Mouse (Mus musculus) megakaryocyte, embryonic 14.5 days (primary cell): ENCODE measurements at regions not wholly inside any gene's neighbourhood (a gene's known extent, or its start where the extent isn't known, plus 50 kb on each side); places are given as distances from the start of the nearest gene placed in this dataset.
A peak's percentile ranks its signal among the peaks of the same experiment; 100 is the strongest.

Source experiments
- H3K27me3 ChIP-seq: replicated peaks from 2 replicates; pipeline ENCODE3; 2012; ENCODE audit warnings: inconsistent platforms
- H3K36me3 ChIP-seq: replicated peaks from 2 replicates; pipeline ENCODE3; 2012; ENCODE audit warnings: low read length, inconsistent platforms, mixed read lengths
- H3K4me1 ChIP-seq: 2 replicates; pipeline ENCODE4 v1.6.1; 2012; ENCODE audit warnings: inconsistent platforms
- H3K4me3 ChIP-seq: replicated peaks from 2 replicates; pipeline ENCODE3; 2012; ENCODE audit warnings: moderate library complexity, mild to moderate bottlenecking, inconsistent platforms
- H3K9me3 ChIP-seq: 2 replicates; pipeline ENCODE4 v1.6.1; 2012; ENCODE audit warnings: inconsistent platforms
- FLI1 ChIP-seq: IDR thresholded peaks from 2 replicates; pipeline ENCODE4 v1.6.1; 2012; ENCODE audit warnings: low read length, inconsistent platforms, mixed read lengths
- GATA1 ChIP-seq: IDR thresholded peaks from 3 replicates; pipeline ENCODE4 v1.6.1; 2012; ENCODE audit warnings: mixed read lengths, low read length, inconsistent platforms, borderline replicate concordance

DNA sequence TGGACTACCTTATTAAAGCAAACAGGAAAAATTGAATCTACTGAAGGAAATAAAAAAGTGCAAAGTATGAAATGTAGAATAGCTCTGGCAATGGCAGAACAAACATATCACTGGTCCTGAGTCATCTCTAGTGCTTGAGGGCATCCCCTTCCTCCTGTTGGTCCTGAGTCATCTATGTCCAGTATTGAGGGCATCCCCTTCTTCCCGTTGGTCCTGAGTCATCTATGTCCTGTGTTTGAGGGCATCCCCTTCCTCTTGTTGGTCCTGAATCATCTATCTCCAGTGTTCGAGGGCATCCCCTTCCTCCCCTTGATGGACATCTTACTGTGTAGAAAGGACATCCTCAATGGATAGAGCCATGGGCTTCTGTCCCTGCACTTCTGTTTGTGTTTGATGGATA lies 294.6 kb upstream of the Slc30a5 start:
- no peaks in the 10 kb centered on the region for H3K36me3 ChIP-seq
- peaks cover 4% of the 10 kb centered on the region for H3K4me1 ChIP-seq
- H3K9me3 ChIP-seq, result no peaks in the 10 kb centered on the region
- no peaks in the 10 kb centered on the region for H3K27me3 ChIP-seq
- TF ChIP-seq FLI1 (no peak), GATA1 (no peak)
- peak overlapping the region; percentile 29 for H3K4me3 ChIP-seq

DNA sequence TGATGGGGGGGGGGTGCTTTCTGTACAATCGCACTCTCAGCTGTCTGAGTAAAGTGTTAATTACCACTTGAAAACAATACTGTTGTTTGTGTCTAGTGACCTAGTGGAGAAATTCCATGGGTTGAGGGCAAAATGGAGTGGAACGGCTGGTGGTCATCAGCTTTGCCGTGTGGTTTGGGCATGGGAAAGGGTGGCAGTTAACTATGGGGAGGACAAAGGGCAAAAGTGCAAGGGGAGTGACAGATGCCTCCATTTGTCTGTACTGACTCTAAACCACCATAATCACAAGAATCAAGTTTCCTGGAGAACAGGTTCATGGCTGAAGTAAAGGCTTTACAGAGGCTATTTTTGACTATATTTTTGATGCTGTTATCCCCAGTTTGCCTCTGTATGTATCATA lies 294.0 kb upstream of the Slc30a5 start:
- Histone ChIP-seq H3K27me3 (no peaks in the 10 kb centered on the region), H3K36me3 (no peaks in the 10 kb centered on the region), H3K4me3 (no peak overlapping the region), H3K9me3 (no peaks in the 10 kb centered on the region), H3K4me1 (peaks cover 4% of the 10 kb centered on the region)
- no peak for TF ChIP-seq FLI1
- TF ChIP-seq GATA1, result no peak

DNA sequence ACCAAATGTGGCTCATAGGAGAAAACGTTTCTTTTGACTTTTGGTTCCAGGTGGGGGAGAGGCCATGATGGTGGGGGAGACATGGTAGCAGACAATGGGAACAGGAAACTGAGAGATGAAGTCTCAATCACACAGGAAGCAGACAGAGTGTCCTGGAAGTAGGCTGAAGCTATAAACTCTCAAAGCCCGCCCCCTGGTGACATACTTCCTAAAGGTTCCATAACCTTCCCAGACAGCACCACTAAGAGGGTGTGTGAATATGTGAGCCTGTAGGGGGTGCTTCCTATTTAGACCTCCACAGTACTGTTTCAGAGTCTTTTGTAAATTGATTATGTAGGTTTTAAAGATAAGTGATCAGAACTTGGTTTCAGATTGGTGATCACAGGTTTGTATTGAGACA lies 284.1 kb upstream of the Slc30a5 start:
- Histone ChIP-seq H3K4me1 (no peaks in the 10 kb centered on the region), H3K9me3 (no peaks in the 10 kb centered on the region), H3K36me3 (no peaks in the 10 kb centered on the region), H3K4me3 (no peak overlapping the region), H3K27me3 (no peaks in the 10 kb centered on the region)
- TF ChIP-seq FLI1, result no peak
- no peak for TF ChIP-seq GATA1

DNA sequence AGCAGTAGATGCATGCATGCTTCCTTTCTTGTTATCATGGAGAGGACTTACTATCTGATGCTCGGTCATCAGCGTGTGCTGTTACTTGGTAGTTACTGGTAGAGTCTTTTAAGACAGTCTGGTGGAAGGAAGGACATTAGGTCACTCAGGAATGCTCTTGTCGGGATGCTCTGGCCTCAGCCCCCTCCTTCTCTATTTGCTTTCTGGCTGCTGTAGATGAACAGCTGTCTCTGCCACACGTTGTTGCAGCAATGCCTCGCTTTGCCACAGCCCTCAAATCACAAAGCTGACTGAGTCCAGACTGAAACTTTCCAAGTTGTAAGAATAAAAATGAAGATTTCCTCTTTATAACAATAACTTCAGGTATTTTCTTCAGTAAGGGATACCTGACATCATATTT lies 282.1 kb upstream of the Slc30a5 start:
- H3K4me3 ChIP-seq, result no peak overlapping the region
- TF ChIP-seq FLI1 (no peak), GATA1 (no peak)
- H3K4me1 ChIP-seq, result no peaks in the 10 kb centered on the region
- no peaks in the 10 kb centered on the region for H3K36me3 ChIP-seq
- H3K27me3 ChIP-seq, result no peaks in the 10 kb centered on the region
- no peaks in the 10 kb centered on the region for H3K9me3 ChIP-seq

DNA sequence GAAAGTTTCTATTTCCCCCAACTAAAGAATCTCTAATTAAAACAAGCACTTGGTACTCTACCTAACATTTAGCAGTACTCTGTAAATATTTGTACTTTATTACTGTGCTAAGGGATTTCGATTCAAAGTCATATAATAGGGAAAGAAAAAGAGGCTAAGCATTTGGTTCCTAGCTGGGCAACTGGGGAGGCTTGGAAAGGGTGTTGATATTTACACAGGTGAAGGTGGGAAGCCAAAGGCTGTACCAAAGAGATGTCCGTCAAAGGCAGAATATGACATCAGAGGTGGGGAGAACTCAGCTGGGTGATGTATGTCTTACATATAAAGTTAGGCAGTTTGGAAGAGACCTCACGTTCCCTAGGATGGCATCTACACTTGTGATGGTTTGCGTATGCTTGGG lies 278.9 kb upstream of the Slc30a5 start:
- no peak for TF ChIP-seq FLI1
- TF ChIP-seq GATA1, result no peak
- no peaks in the 10 kb centered on the region for H3K36me3 ChIP-seq
- no peaks in the 10 kb centered on the region for H3K9me3 ChIP-seq

DNA sequence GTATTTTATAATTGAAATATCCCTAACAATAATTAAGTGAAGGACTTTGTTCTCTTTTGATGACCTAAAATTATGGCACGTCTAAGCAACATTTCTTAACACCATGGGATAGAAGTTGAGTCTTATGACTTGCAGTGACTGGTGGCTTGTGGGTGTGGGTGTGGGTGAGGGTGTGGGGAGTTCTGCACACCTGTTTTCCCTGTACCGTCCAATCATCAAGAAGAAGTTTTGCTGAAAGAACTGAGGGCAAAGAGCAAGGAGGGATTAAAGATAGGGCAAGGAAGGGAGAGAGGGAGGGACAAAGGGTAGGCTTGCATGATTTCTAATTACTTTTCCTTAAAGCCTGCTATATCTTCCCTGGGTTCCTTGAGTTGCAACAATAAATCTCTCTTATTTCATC lies 278.5 kb upstream of the Slc30a5 start:
- H3K36me3 ChIP-seq, result no peaks in the 10 kb centered on the region
- no peak for TF ChIP-seq FLI1
- TF ChIP-seq GATA1, result no peak
- no peaks in the 10 kb centered on the region for H3K9me3 ChIP-seq
- no peaks in the 10 kb centered on the region for H3K27me3 ChIP-seq
- no peaks in the 10 kb centered on the region for H3K4me1 ChIP-seq
- H3K4me3 ChIP-seq, result no peak overlapping the region

More for the DNA sequence above, 278.9 kb upstream of the Slc30a5 start:
- Histone ChIP-seq H3K27me3 (no peaks in the 10 kb centered on the region), H3K4me1 (no peaks in the 10 kb centered on the region), H3K4me3 (no peak overlapping the region)

DNA sequence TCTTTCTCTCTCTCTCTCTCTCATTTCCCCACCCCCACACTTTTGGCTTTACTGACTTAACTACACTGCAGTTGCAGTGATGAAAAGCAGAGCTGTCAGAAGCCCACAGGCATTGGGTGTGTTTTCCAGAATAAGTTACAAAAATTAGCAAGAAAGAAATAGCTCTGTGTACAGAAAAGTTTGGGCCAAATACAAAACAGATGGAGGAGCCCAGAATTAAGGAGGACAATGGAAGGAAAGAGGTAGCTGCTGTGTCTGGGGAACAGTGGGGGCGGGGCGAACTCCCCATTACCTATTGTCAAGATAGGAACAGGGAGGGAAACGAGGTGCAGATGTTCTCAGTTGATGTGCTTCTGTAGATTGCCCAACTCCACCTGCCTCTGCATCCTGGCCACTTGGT lies 267.4 kb upstream of the Slc30a5 start:
- TF ChIP-seq FLI1, result no peak
- no peak for TF ChIP-seq GATA1
- peaks cover 6% of the 10 kb centered on the region for H3K9me3 ChIP-seq
- no peaks in the 10 kb centered on the region for H3K36me3 ChIP-seq
- H3K4me3 ChIP-seq, result no peak overlapping the region
- no peaks in the 10 kb centered on the region for H3K27me3 ChIP-seq
- H3K4me1 ChIP-seq, result no peaks in the 10 kb centered on the region

DNA sequence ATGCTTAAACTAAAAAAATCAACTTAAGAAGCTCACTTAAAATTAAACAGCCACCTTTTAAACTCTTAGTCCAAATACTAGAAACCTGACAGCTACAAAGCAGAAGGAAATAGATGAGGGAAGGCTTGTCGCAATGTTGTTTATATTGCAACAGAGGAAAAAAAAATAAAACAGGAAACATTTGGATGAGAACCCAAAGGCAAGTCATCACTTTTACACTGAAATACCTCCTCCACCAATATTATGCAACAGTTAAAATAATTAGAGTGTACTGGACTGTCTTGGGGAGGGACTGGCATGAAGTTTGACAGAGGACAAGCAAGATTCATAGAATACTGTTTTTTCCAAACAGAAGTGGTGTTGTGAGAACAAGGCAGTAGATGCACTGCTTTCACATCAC lies 263.6 kb upstream of the Slc30a5 start:
- Histone ChIP-seq H3K9me3 (peaks cover 13% of the 10 kb centered on the region), H3K4me1 (no peaks in the 10 kb centered on the region), H3K4me3 (no peak overlapping the region), H3K27me3 (no peaks in the 10 kb centered on the region), H3K36me3 (no peaks in the 10 kb centered on the region)
- no peak for TF ChIP-seq GATA1
- TF ChIP-seq FLI1, result no peak

DNA sequence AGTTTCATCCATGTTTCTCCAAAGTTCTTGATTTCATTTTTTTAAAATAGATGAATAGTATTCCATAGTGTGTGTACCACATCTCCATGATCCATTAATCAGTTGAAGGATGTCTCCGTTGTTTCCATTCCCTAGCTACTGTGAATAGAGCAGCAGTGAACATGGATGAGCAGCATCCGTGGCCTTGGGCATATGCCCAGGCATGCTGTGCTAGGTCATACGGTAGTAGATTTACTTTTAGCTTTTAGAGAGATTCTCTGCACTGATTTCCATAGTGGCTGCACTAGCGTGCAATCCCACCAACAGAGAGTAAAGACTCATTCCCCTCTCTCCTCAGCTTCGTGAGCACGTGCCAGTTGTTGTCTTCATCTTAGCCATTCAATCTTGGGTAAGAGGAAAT lies 263.0 kb upstream of the Slc30a5 start:
- no peaks in the 10 kb centered on the region for H3K36me3 ChIP-seq
- H3K27me3 ChIP-seq, result no peaks in the 10 kb centered on the region
- peaks cover 13% of the 10 kb centered on the region for H3K9me3 ChIP-seq
- no peaks in the 10 kb centered on the region for H3K4me1 ChIP-seq
- no peak overlapping the region for H3K4me3 ChIP-seq
- no peak for TF ChIP-seq GATA1
- no peak for TF ChIP-seq FLI1

DNA sequence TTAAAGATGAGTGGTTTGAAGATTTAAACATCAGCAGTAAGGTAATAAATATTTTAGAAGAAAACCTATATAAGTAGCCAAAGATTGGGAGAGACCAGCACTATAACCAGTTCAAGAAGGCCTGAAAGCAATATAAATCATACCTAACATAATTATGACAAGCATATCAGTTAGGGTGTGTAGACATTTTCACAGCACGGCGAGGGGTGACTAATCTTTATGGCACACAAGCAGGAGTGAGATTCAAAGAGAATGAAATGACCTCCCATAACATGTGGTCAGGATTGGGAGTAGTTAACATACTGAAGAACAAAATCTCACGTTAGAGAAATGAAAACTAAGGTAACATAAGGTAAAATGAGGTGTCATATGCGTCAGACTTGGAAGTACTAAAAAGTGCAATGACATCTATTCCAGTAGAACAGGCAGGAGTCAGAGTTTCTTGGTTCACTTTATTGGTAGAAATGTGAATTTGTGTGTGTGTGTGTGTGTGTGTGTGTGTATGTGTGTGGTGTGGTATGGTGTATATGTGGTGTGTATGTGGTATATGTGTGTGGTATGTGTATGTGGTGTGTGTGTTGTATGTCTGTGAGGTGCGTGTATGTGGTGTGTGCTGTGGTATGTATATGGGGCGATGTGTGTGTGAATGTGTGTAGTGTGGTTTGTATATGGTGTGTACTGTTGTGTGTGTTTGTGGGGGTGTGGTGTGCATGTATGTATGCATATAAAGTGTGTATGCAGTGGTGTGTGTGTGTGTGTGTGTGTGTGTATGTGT lies 262.0 kb upstream of the Slc30a5 start:
- TF ChIP-seq FLI1 (no peak), GATA1 (no peak)
- Histone ChIP-seq H3K9me3 (peaks cover 13% of the 10 kb centered on the region), H3K4me1 (no peaks in the 10 kb centered on the region), H3K36me3 (no peaks in the 10 kb centered on the region), H3K27me3 (no peaks in the 10 kb centered on the region), H3K4me3 (no peak overlapping the region)
